Mouse (Mus musculus) heart, embryonic 16.5 days (tissue): ENCODE results near the gene Card9. TPM values are rescaled to one million over a fixed set of nuclear protein-coding genes. Genes with fewer than 3 reads are reported as not detected.

Experiments used
- ATAC-seq: fragments of 200-750 bp; cut with Nextera tagmentation; replicated peaks from 2 replicates; pipeline ENCODE4 v1.8.0; 2017; ENCODE audit warnings: moderate number of reproducible peaks; ENCODE audit not compliant: insufficient read depth, low FRiP score; ENCODE audit errors: extremely low read depth
- H3K27ac ChIP-seq: fragments of 300-500 bp; sonication (generic); 2 replicates; pipeline ENCODE4 v1.5.1; 2014; ENCODE audit warnings: mild to moderate bottlenecking, low read length, control low read depth, moderate library complexity
- H3K27me3 ChIP-seq: fragments of 300-500 bp; sonication (generic); 2 replicates; pipeline ENCODE4 v1.6.1; 2014; ENCODE audit warnings: low read length, mixed read lengths; ENCODE audit not compliant: control insufficient read depth, insufficient read depth
- H3K36me3 ChIP-seq: fragments of 300-500 bp; sonication (generic); 2 replicates; pipeline ENCODE4 v1.6.1; 2014; ENCODE audit not compliant: control insufficient read depth, insufficient read depth
- H3K4me1 ChIP-seq: fragments of 300-500 bp; sonication (generic); 2 replicates; pipeline ENCODE4 v1.6.1; 2014; ENCODE audit warnings: low read length, mixed read lengths; ENCODE audit not compliant: control insufficient read depth, insufficient read depth
- H3K4me2 ChIP-seq: fragments of 300-500 bp; sonication (generic); 2 replicates; pipeline ENCODE4 v1.6.1; 2014; ENCODE audit warnings: low read depth, mild to moderate bottlenecking, control low read depth, low read length
- H3K4me3 ChIP-seq: fragments of 300-500 bp; sonication (generic); 2 replicates; pipeline ENCODE4 v1.5.1; 2014; ENCODE audit warnings: mild to moderate bottlenecking, control low read depth, low read length
- H3K9ac ChIP-seq: fragments of 300-500 bp; sonication (generic); 2 replicates; pipeline ENCODE4 v1.6.1; 2014; ENCODE audit warnings: low read length, control low read depth
- H3K9me3 ChIP-seq: fragments of 300-500 bp; sonication (generic); replicated peaks from 2 replicates; pipeline ENCODE4 v1.6.1; 2016; ENCODE audit warnings: low read length; ENCODE audit not compliant: control insufficient read depth
- WGBS: fragments of 180-500 bp; shearing (Covaris S2); extraction: QIAGEN DNeasy Blood & Tissue Kit; methylation state at CpG from one replicate; pipeline ENCODE4 v1.1.7; 2014; 5-methylcytosine and 5-hydroxymethylcytosine counted together
- polyA plus RNA-seq: library from polyadenylated mRNA; unstranded; fragments of >200 nt; fragmentation: Nextera tagmentation; extraction: Ambion mirVana; gene quantifications from 2 replicates; pipeline ENCODE4 v1.2.1, GENCODE M21; 2015

The Card9 gene
- polyA plus RNA-seq, 1 experiment from 2014 or later = 1.2 TPM

DNA sequence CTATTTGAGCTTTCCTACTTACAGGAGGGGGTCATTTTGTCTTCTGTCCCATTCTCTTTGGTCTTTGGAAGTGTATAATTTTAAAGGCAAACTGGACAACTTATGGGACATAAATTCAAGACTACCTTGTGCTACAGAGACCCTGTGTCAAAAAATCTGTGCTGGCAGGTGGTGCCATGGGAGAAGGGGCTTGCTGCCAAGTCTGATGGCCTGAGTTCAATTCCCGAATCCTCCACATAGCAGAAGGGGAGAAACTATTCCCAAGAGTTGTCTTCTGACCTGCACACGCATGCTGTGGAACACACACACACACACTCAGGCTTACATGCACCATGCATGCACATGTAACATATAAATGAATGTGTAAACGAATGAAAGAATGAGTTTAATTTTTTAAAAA lies 54.0 kb downstream of the Card9 start:
- no peak overlapping the region for H3K9ac ChIP-seq
- H3K36me3 ChIP-seq = no peaks in the 10 kb centered on the region
- H3K9me3 ChIP-seq = no peaks in the 10 kb centered on the region
- WGBS = 85% methylated on average over 3 of the region's 3 CpGs
- no peak overlapping the region for H3K4me2 ChIP-seq
- ATAC-seq = no peak
- no peaks in the 10 kb centered on the region for H3K27me3 ChIP-seq
- no peak overlapping the region for H3K27ac ChIP-seq
- no peak overlapping the region for H3K4me3 ChIP-seq
- peaks cover 12% of the 10 kb centered on the region for H3K4me1 ChIP-seq

DNA sequence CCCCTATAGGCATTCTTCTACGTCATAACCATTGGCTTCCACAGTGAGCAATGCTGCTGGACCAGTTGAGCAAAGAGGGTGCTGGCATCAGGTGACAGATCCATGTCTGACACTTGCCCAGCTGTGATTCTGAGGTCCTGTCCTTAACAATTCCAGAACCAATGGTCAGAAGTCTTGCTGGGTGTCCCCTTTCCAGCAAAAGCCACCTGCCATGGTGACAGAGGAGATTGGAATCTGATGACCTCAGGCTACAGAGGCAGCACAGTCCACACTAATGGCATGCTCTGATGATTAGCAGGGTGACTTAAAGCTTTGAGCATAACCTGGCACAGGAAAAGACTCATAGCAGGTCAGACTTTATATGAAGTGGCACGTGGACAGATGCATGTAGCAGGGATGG lies 55.2 kb downstream of the Card9 start:
- no peaks in the 10 kb centered on the region for H3K36me3 ChIP-seq
- no peaks in the 10 kb centered on the region for H3K27me3 ChIP-seq
- H3K27ac ChIP-seq = no peak overlapping the region
- peaks cover 15% of the 10 kb centered on the region for H3K4me1 ChIP-seq
- WGBS = 59% methylated on average over 2 of the region's 2 CpGs
- no peak for ATAC-seq
- H3K9me3 ChIP-seq = no peaks in the 10 kb centered on the region
- H3K4me3 ChIP-seq = no peak overlapping the region
- H3K4me2 ChIP-seq = no peak overlapping the region
- no peak overlapping the region for H3K9ac ChIP-seq

DNA sequence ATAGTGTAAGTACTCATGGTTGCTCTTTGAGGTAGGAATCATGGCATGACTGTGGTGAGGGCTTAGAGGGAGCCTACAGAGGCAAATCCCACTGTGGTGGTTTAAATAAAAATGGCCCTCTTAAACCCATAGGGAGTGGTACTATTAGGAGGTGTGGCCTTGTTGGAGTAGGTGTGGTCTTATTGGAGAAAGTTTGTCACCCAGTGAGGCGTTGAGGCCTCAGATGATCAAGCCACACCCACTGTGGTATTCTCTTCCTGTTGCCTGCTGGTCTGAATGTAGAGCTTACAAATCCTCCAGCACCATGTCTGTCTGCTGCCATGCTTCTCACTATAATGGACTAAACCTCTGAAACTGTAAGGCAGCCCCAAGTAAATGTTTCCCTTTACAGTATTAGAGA lies 56.0 kb downstream of the Card9 start:
- H3K4me3 ChIP-seq = no peak overlapping the region
- H3K9me3 ChIP-seq = no peaks in the 10 kb centered on the region
- no peak for ATAC-seq
- H3K27ac ChIP-seq = no peak overlapping the region
- H3K36me3 ChIP-seq = no peaks in the 10 kb centered on the region
- H3K27me3 ChIP-seq = no peaks in the 10 kb centered on the region
- 56% methylated on average over 1 of the region's 1 CpGs for WGBS
- peaks cover 15% of the 10 kb centered on the region for H3K4me1 ChIP-seq
- no peak overlapping the region for H3K4me2 ChIP-seq
- no peak overlapping the region for H3K9ac ChIP-seq

Other genes with a start within 250 kb of the Card9 start
- gene Nacc2, start 237.7 kb downstream of the Card9 start, polyA plus RNA-seq = 6.9 and 8.0 TPM in 2 replicates
- not detected in 2 replicates for gene Lhx3, start 152.6 kb downstream of the Card9 start, polyA plus RNA-seq
- gene Qsox2, start 123.4 kb downstream of the Card9 start, polyA plus RNA-seq = 11.8 and 13.0 TPM in 2 replicates
- gene Ccdc187, start 66.4 kb downstream of the Card9 start, polyA plus RNA-seq = 0.10 and 0.13 TPM in 2 replicates
- 102 and 104 TPM in 2 replicates for gene Gpsm1, start 45.4 kb downstream of the Card9 start, polyA plus RNA-seq
- 23.1 and 24.9 TPM in 2 replicates for gene Dnlz, start 8.8 kb downstream of the Card9 start, polyA plus RNA-seq
- gene Snapc4, start 19.7 kb upstream of the Card9 start, polyA plus RNA-seq = 14.8 and 18.5 TPM in 2 replicates
- 81.4 and 86.0 TPM in 2 replicates for gene Entr1, start 28.4 kb upstream of the Card9 start, polyA plus RNA-seq
- 118 and 119 TPM in 2 replicates for gene Pmpca, start 28.4 kb upstream of the Card9 start, polyA plus RNA-seq
- gene Inpp5e, start 48.3 kb upstream of the Card9 start, polyA plus RNA-seq = 15.0 and 15.3 TPM in 2 replicates
- gene Sec16a, start 84.3 kb upstream of the Card9 start, polyA plus RNA-seq = 14.5 and 14.8 TPM in 2 replicates
- 17.9 and 21.8 TPM in 2 replicates for gene Notch1, start 155.7 kb upstream of the Card9 start, polyA plus RNA-seq
- 188 and 216 TPM in 2 replicates for gene Egfl7, start 219.1 kb upstream of the Card9 start, polyA plus RNA-seq
- gene Gm20532, start 225.7 kb upstream of the Card9 start, polyA plus RNA-seq = not detected in 2 replicates
- 25.9 and 28.5 TPM in 2 replicates for gene Agpat2, start 243.5 kb upstream of the Card9 start, polyA plus RNA-seq